Mouse (Mus musculus) liver, postnatal 0 days (tissue): ENCODE measurements at regions not wholly inside any gene's neighbourhood (a gene's known extent, or its start where the extent isn't known, plus 50 kb on each side); places are given as distances from the start of the nearest gene placed in this dataset.

Source experiments
- CTCF ChIP-seq: sonication (generic); IDR thresholded peaks from 2 replicates; pipeline ENCODE4 v1.5.1; 2016; ENCODE audit warnings: antibody characterized with exemption, low read depth
- EP300 ChIP-seq: IDR thresholded peaks from 2 replicates; pipeline ENCODE4 v1.6.1; 2016; ENCODE audit warnings: antibody characterized with exemption, low read depth, mild to moderate bottlenecking

DNA sequence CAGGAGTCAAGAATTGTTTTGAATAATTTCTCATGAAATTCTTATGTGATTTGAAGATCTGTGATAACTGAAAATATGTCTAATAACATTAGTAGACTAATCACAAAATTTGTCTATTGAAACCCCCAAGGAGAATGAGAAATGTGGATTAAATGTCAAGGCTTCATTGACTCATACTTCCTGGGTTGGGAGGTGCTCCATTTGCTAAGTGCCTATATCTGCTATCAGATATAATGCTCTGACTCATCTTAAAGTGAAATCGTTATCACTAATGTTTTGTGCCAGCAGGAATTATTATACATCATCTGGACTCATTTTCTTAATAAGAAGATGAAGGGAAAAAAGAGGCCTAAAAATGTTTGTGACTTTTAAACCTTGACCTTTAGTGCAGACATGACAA lies 337.5 kb upstream of the Nrxn1 start:
- TF ChIP-seq CTCF (no peak), EP300 (no peak)
